8 mouse cellular contexts compared by ENCODE assay signal in genomic region chr10:128674469-128675008, GRCm38 (mm10). TPM values are rescaled to one million over a fixed set of nuclear protein-coding genes. Genes with fewer than 3 reads are reported as not detected.
DNase-seq lines count a peak whose midpoint lies in the region; ATAC-seq and TF ChIP-seq lines count a peak whose summit lies in the region.

No protein-coding gene starts in this region.

- H3K4me2 ChIP-seq in lung, embryonic 16.5 days (ENCODE audit: low read depth, low read length) = peak overlapping the region; percentile 95

- no peak for TF ChIP-seq POLR2A in cerebellum, adult 2 months (IDR thresholded peaks at IDR 0.05; ENCODE audit: borderline replicate concordance, insufficient read depth, low read length)
- TF ChIP-seq POLR2A in embryonic fibroblast, embryonic 13.5 days (IDR thresholded peaks at IDR 0.05; ENCODE audit: low read depth, low read length) = no peak

- peak overlapping the region; percentile 68 for H3K27ac ChIP-seq in cerebellum, adult 2 months (ENCODE audit: insufficient read depth, low read length)
- no peak overlapping the region; the same call in 1 of the 2 replicates for H3K27ac ChIP-seq in embryonic fibroblast, embryonic 13.5 days (ENCODE audit: insufficient read depth, low read length)
- peak overlapping the region; percentile 75 for H3K27ac ChIP-seq in lung, embryonic 16.5 days (ENCODE audit: low read length)

- H3K4me1 ChIP-seq in cerebellum, adult 2 months (ENCODE audit: control insufficient read depth, insufficient read depth, low read length) = no peaks in the 10 kb centered on the region; the same call in 1 of the 2 replicates
- peaks cover 5% of the 10 kb centered on the region for H3K4me1 ChIP-seq in embryonic fibroblast, embryonic 13.5 days (ENCODE audit: control insufficient read depth, insufficient read depth, low read length)
- peaks cover 10% of the 10 kb centered on the region; the same call in 1 of the 2 replicates for H3K4me1 ChIP-seq in lung, embryonic 16.5 days (replicated peaks; ENCODE audit: control insufficient read depth, insufficient read depth, low read length)

- H3K27me3 ChIP-seq in cerebellum, adult 2 months (ENCODE audit: control insufficient read depth, insufficient read depth, low read length) = no peaks in the 10 kb centered on the region
- no peaks in the 10 kb centered on the region for H3K27me3 ChIP-seq in lung, embryonic 16.5 days (ENCODE audit: control insufficient read depth, insufficient read depth, low read depth, low read length)

- DNase-seq in cerebellum, adult 2 months = peak in 1 of 2 experiments; percentile 42
- no peak for DNase-seq in cerebellum, adult 8-10 months
- peak; percentile 53 for DNase-seq in MEL-GATA-1-ER (ENCODE audit: extremely low read depth, low read depth)
- DNase-seq in induced T-regulatory cell, adult 2 months (ENCODE audit: low read depth) = peak; percentile 86
- peak; percentile 64 for DNase-seq in retina, postnatal 1 day
- DNase-seq in urinary bladder, adult 18-20 months (ENCODE audit: low spot score in 2 of 2) = no peak

- H3K4me3 ChIP-seq in cerebellum, adult 2 months (replicated peaks; ENCODE audit: insufficient read depth, low read depth, low read length) = peak overlapping the region; percentile 72
- peak overlapping the region; percentile 51 for H3K4me3 ChIP-seq in embryonic fibroblast, embryonic 13.5 days (ENCODE audit: insufficient read depth, low read length)
- H3K4me3 ChIP-seq in lung, embryonic 16.5 days (ENCODE audit: low read length) = peak overlapping the region; percentile 80

- H3K9ac ChIP-seq in lung, embryonic 16.5 days (ENCODE audit: low read length) = peak overlapping the region; percentile 77

- peak; percentile 42; the same call in 1 of the 2 replicates for TF ChIP-seq CTCF in cerebellum, adult 2 months (IDR thresholded peaks at IDR 0.05; ENCODE audit: borderline replicate concordance, insufficient read depth, low read depth, low read length)
- TF ChIP-seq CTCF in embryonic fibroblast, embryonic 13.5 days (IDR thresholded peaks at IDR 0.05; ENCODE audit: borderline replicate concordance, insufficient read depth, low read length) = no peak

- H3K9me3 ChIP-seq in lung, embryonic 16.5 days (ENCODE audit: control insufficient read depth, low read length) = no peaks in the 10 kb centered on the region

- peaks cover 2% of the 10 kb centered on the region; the same call in 1 of the 2 replicates for H3K36me3 ChIP-seq in lung, embryonic 16.5 days (ENCODE audit: control insufficient read depth, insufficient read depth, low read length)

- ATAC-seq in lung, embryonic 16.5 days (ENCODE audit: low read depth) = peak; percentile 8; the same call in 1 of the 2 replicates

- under 1% methylated on average over 9 of the region's 9 CpGs for WGBS in cerebellum, adult 2 months
- 2% methylated on average over 9 of the region's 9 CpGs for WGBS in lung, embryonic 16.5 days

RNA-seq across cellular contexts. Expression of gene Suox, which starts 0.7 kb away (rescaled TPM):
- polyA plus RNA-seq in cerebellum, adult 2 months (2012; rRNA removed) = 15.6 and 17.9 TPM in 2 replicates
- polyA plus RNA-seq in embryonic fibroblast, embryonic 13.5 days (2011; ENCODE audit: insufficient read length, low read depth, missing spikeins) = 14.3 and 15.7 TPM in 2 replicates
- polyA plus RNA-seq in lung, embryonic 16.5 days (2015; fragmentation: Nextera tagmentation; extraction: Ambion mirVana) = 13.0 and 14.6 TPM in 2 replicates

RNA-seq across cellular contexts. Expression of gene Rab5b, which starts 21.5 kb away (rescaled TPM):
- 132 and 133 TPM in 2 replicates for polyA plus RNA-seq in cerebellum, adult 2 months (2012; rRNA removed)
- polyA plus RNA-seq in embryonic fibroblast, embryonic 13.5 days (2011; ENCODE audit: insufficient read length, low read depth, missing spikeins) = 88.8 and 96.7 TPM in 2 replicates
- 87.9 and 90.6 TPM in 2 replicates for polyA plus RNA-seq in lung, embryonic 16.5 days (2015; fragmentation: Nextera tagmentation; extraction: Ambion mirVana)

RNA-seq across cellular contexts. Expression of gene Ikzf4, which starts 28.7 kb away (rescaled TPM):
- polyA plus RNA-seq in cerebellum, adult 2 months (2012; rRNA removed) = 8.5 and 9.6 TPM in 2 replicates
- 2.3 and 4.8 TPM in 2 replicates for polyA plus RNA-seq in embryonic fibroblast, embryonic 13.5 days (2011; ENCODE audit: insufficient read length, low read depth, missing spikeins)
- polyA plus RNA-seq in lung, embryonic 16.5 days (2015; fragmentation: Nextera tagmentation; extraction: Ambion mirVana) = 1.4 and 1.6 TPM in 2 replicates

RNA-seq across cellular contexts. Expression of gene Pmel, which starts 29.5 kb away (rescaled TPM):
- polyA plus RNA-seq in cerebellum, adult 2 months (2012; rRNA removed) = 1.00 and 1.5 TPM in 2 replicates
- 0.68 and 0.87 TPM in 2 replicates for polyA plus RNA-seq in embryonic fibroblast, embryonic 13.5 days (2011; ENCODE audit: insufficient read length, low read depth, missing spikeins)
- polyA plus RNA-seq in lung, embryonic 16.5 days (2015; fragmentation: Nextera tagmentation; extraction: Ambion mirVana) = 2.1 and 2.2 TPM in 2 replicates

RNA-seq across cellular contexts. Expression of gene Cdk2, which starts 30.3 kb away (rescaled TPM):
- 3.8 and 3.9 TPM in 2 replicates for polyA plus RNA-seq in cerebellum, adult 2 months (2012; rRNA removed)
- polyA plus RNA-seq in embryonic fibroblast, embryonic 13.5 days (2011; ENCODE audit: insufficient read length, low read depth, missing spikeins) = 49.3 and 66.6 TPM in 2 replicates
- polyA plus RNA-seq in lung, embryonic 16.5 days (2015; fragmentation: Nextera tagmentation; extraction: Ambion mirVana) = 101 and 105 TPM in 2 replicates

Comparison
In these comparisons a context has a peak if more than half of its experiments do, and no peak if none do; other contexts are left out.
1. DNase-seq: peak in MEL-GATA-1-ER (single experiment), induced T-regulatory cell, adult 2 months (single experiment) and retina, postnatal 1 day (single experiment); none in cerebellum, adult 8-10 months (single experiment) and urinary bladder, adult 18-20 months (0 of 2).
2. Peak in every context shown above with its lines, with median percentiles within 50 percentile points of each other: H3K4me3 ChIP-seq.